Mouse (Mus musculus) limb, embryonic 12.5 days (tissue): ENCODE data around the gene C1qtnf7. TPM values are rescaled to one million over a fixed set of nuclear protein-coding genes. Genes with fewer than 3 reads are reported as not detected.
A peak's percentile ranks its signal among the peaks of the same experiment; 100 is the strongest.

Experiments used
- ATAC-seq: fragments of 200-750 bp; cut with Nextera tagmentation; 2 replicates; pipeline ENCODE4 v1.8.0; 2017; ENCODE audit warnings: low read depth, moderate TSS enrichment; ENCODE audit not compliant: insufficient number of reproducible peaks, insufficient read depth, low FRiP score, low TSS enrichment
- H3K27ac ChIP-seq: fragments of 300-500 bp; sonication (generic); 2 replicates; pipeline ENCODE4 v1.5.1; 2016; ENCODE audit warnings: mild to moderate bottlenecking, moderate library complexity
- H3K27me3 ChIP-seq: fragments of 300-500 bp; sonication (generic); 2 replicates; pipeline ENCODE4 v1.6.1; 2016; ENCODE audit warnings: mild to moderate bottlenecking, moderate library complexity
- H3K36me3 ChIP-seq: fragments of 300-500 bp; sonication (generic); 2 replicates; pipeline ENCODE4 v1.6.1; 2016; ENCODE audit warnings: mild to moderate bottlenecking, moderate library complexity
- H3K4me1 ChIP-seq: fragments of 300-500 bp; sonication (generic); replicated peaks from 2 replicates; pipeline ENCODE4 v1.6.1; 2016
- H3K4me2 ChIP-seq: fragments of 300-500 bp; sonication (generic); 2 replicates; pipeline ENCODE4 v1.6.1; 2016; ENCODE audit warnings: mild to moderate bottlenecking, moderate library complexity
- H3K4me3 ChIP-seq: fragments of 300-500 bp; sonication (generic); replicated peaks from 2 replicates; pipeline ENCODE4 v1.5.1; 2016; ENCODE audit warnings: mild to moderate bottlenecking
- H3K9ac ChIP-seq: fragments of 300-500 bp; sonication (generic); replicated peaks from 2 replicates; pipeline ENCODE4 v1.6.1; 2016; ENCODE audit warnings: mild to moderate bottlenecking, moderate library complexity
- H3K9me3 ChIP-seq: fragments of 300-500 bp; sonication (generic); 2 replicates; pipeline ENCODE4 v1.6.1; 2016; ENCODE audit warnings: mild to moderate bottlenecking, moderate library complexity
- WGBS: fragments of 180-500 bp; shearing (Covaris S2); methylation state at CpG from one replicate; pipeline ENCODE4 v1.1.7; 2016; 5-methylcytosine and 5-hydroxymethylcytosine counted together
- polyA plus RNA-seq: library from polyadenylated mRNA; unstranded; fragments of >200 nt; fragmentation: Nextera tagmentation; extraction: Ambion mirVana; gene quantifications from 2 replicates; pipeline ENCODE4 v1.2.1, GENCODE M21; 2016

C1qtnf7 gene
- polyA plus RNA-seq, 1 experiment from 2014 or later = 9.3 TPM

GRCm38 (mm10) chr5:43621575-43622299, 106.4 kb downstream of the C1qtnf7 start:
- Histone ChIP-seq H3K4me1 (no peaks in the 10 kb centered on the region; the same call in 1 of the 2 replicates), H3K36me3 (no peaks in the 10 kb centered on the region), H3K27ac (no peak overlapping the region), H3K9ac (no peak overlapping the region), H3K9me3 (no peaks in the 10 kb centered on the region), H3K4me3 (no peak overlapping the region), H3K27me3 (no peaks in the 10 kb centered on the region), H3K4me2 (no peak overlapping the region)
- ATAC-seq = no peak
- 73% methylated on average over 7 of the region's 7 CpGs for WGBS

- 62% methylated on average over 4 of the region's 4 CpGs for WGBS
- no peaks in the 10 kb centered on the region for H3K9me3 ChIP-seq
- H3K4me2 ChIP-seq = no peak overlapping the region
- H3K9ac ChIP-seq = no peak overlapping the region
- no peak for ATAC-seq
- no peak overlapping the region for H3K4me3 ChIP-seq
- H3K36me3 ChIP-seq = no peaks in the 10 kb centered on the region
- H3K27me3 ChIP-seq = no peaks in the 10 kb centered on the region
- no peaks in the 10 kb centered on the region; the same call in 1 of the 2 replicates for H3K4me1 ChIP-seq
- H3K27ac ChIP-seq = no peak overlapping the region
Measured at GRCm38 (mm10) chr5:43625407-43625806, 110.1 kb downstream of the C1qtnf7 start.

- no peak overlapping the region for H3K4me2 ChIP-seq
- H3K36me3 ChIP-seq = no peaks in the 10 kb centered on the region
- no peaks in the 10 kb centered on the region for H3K9me3 ChIP-seq
- no peak for ATAC-seq
- WGBS = 90% methylated on average over 5 of the region's 5 CpGs
- no peak overlapping the region for H3K27ac ChIP-seq
- no peak overlapping the region for H3K4me3 ChIP-seq
- no peaks in the 10 kb centered on the region for H3K27me3 ChIP-seq
- no peak overlapping the region for H3K9ac ChIP-seq
- H3K4me1 ChIP-seq = no peaks in the 10 kb centered on the region
Measured at GRCm38 (mm10) chr5:43634071-43634601, 118.8 kb downstream of the C1qtnf7 start.

- H3K4me3 ChIP-seq = no peak overlapping the region
- no peaks in the 10 kb centered on the region for H3K4me1 ChIP-seq
- no peaks in the 10 kb centered on the region for H3K36me3 ChIP-seq
- 34% methylated on average over 9 of the region's 9 CpGs for whole genome bisulfite sequencing
- no peak overlapping the region for H3K4me2 ChIP-seq
- H3K9ac ChIP-seq = no peak overlapping the region
- peak; percentile 71; the same call in 1 of the 2 replicates for ATAC-seq
- H3K27ac ChIP-seq = no peak overlapping the region
- no peaks in the 10 kb centered on the region for H3K27me3 ChIP-seq
- H3K9me3 ChIP-seq = no peaks in the 10 kb centered on the region
Measured at GRCm38 (mm10) chr5:43634602-43635081, 119.3 kb downstream of the C1qtnf7 start.

- Histone ChIP-seq H3K9me3 (no peaks in the 10 kb centered on the region), H3K27me3 (no peaks in the 10 kb centered on the region), H3K36me3 (no peaks in the 10 kb centered on the region), H3K27ac (peak overlapping the region; percentile 64; the same call in 1 of the 2 replicates), H3K9ac (no peak overlapping the region), H3K4me1 (no peaks in the 10 kb centered on the region), H3K4me3 (no peak overlapping the region), H3K4me2 (no peak overlapping the region)
- ATAC-seq = no peak; the same call in 1 of the 2 replicates
- 16% methylated on average over 4 of the region's 4 CpGs for WGBS
Measured at GRCm38 (mm10) chr5:43645020-43645419, 129.7 kb downstream of the C1qtnf7 start.

- ATAC-seq = no peak
- WGBS = 84% methylated on average over 12 of the region's 12 CpGs
Measured at GRCm38 (mm10) chr5:43647098-43647774, 131.9 kb downstream of the C1qtnf7 start.

GRCm38 (mm10) chr5:43661498-43661897, 146.2 kb downstream of the C1qtnf7 start:
- H3K4me2 ChIP-seq = 0 out of 2 replicates have a peak overlapping the region, but pooled peaks have one; percentile 59
- no peaks in the 10 kb centered on the region for H3K9me3 ChIP-seq
- no peak overlapping the region for H3K9ac ChIP-seq
- H3K27ac ChIP-seq = peak overlapping the region; percentile 91
- H3K4me3 ChIP-seq = no peak overlapping the region
- peaks cover 33% of the 10 kb centered on the region for H3K4me1 ChIP-seq
- 85% methylated on average over 3 of the region's 3 CpGs for WGBS
- no peak for ATAC-seq
- no peaks in the 10 kb centered on the region for H3K36me3 ChIP-seq
- H3K27me3 ChIP-seq = no peaks in the 10 kb centered on the region

More at GRCm38 (mm10) chr5:43647098-43647774, 131.9 kb downstream of the C1qtnf7 start:
- Histone ChIP-seq H3K27ac (no peak overlapping the region), H3K4me3 (no peak overlapping the region), H3K4me2 (no peak overlapping the region), H3K4me1 (no peaks in the 10 kb centered on the region), H3K9me3 (no peaks in the 10 kb centered on the region), H3K36me3 (no peaks in the 10 kb centered on the region), H3K9ac (no peak overlapping the region), H3K27me3 (no peaks in the 10 kb centered on the region)

- Histone ChIP-seq H3K9ac (peak within 1 kb of the TSS; percentile 58), H3K4me1 (peaks cover 33% of the 10 kb centered on the region), H3K9me3 (no peaks in the 10 kb centered on the region), H3K36me3 (no peaks in the 10 kb centered on the region), H3K27me3 (no peaks in the 10 kb centered on the region), H3K4me3 (peak within 1 kb of the TSS; percentile 41), H3K4me2 (peak within 1 kb of the TSS; percentile 59), H3K27ac (peak within 1 kb of the TSS; percentile 91)
- peak; percentile 82 for ATAC-seq
- 5% methylated on average over 19 of the region's 19 CpGs for WGBS
Measured at GRCm38 (mm10) chr5:43661997-43662961, 146.9 kb downstream of the C1qtnf7 start, which contains the start of gene Cc2d2a. Cc2d2a (plus strand) TSS chr5:43662346.

GRCm38 (mm10) chr5:43663531-43663930, 148.2 kb downstream of the C1qtnf7 start:
- ATAC-seq = no peak
- Histone ChIP-seq H3K36me3 (no peaks in the 10 kb centered on the region), H3K4me2 (peak overlapping the region; percentile 59), H3K9ac (no peak overlapping the region), H3K4me3 (peak overlapping the region; percentile 12; the same call in 1 of the 2 replicates), H3K4me1 (peaks cover 33% of the 10 kb centered on the region), H3K27me3 (no peaks in the 10 kb centered on the region), H3K27ac (peak overlapping the region; percentile 76), H3K9me3 (no peaks in the 10 kb centered on the region)
- 43% methylated on average over 6 of the region's 6 CpGs for WGBS

- no peak overlapping the region for H3K27ac ChIP-seq
- H3K36me3 ChIP-seq = no peaks in the 10 kb centered on the region
- 28% methylated on average over 5 of the region's 5 CpGs for WGBS
- no peak overlapping the region for H3K9ac ChIP-seq
- no peak for ATAC-seq
- peak overlapping the region; percentile 46 for H3K4me2 ChIP-seq
- H3K27me3 ChIP-seq = no peaks in the 10 kb centered on the region
- H3K9me3 ChIP-seq = no peaks in the 10 kb centered on the region
- H3K4me3 ChIP-seq = peak overlapping the region; percentile 19
- peaks cover 33% of the 10 kb centered on the region for H3K4me1 ChIP-seq
Measured at GRCm38 (mm10) chr5:43665144-43665543, 149.8 kb downstream of the C1qtnf7 start.
